Mouse (Mus musculus): ENCODE results near the gene Auh. TPM values are rescaled to one million over a fixed set of nuclear protein-coding genes. Genes with fewer than 3 reads are reported as not detected.

Gene Auh
- polyA plus RNA-seq, 1 experiment from 2014 or later = 45.0 TPM

DNA sequence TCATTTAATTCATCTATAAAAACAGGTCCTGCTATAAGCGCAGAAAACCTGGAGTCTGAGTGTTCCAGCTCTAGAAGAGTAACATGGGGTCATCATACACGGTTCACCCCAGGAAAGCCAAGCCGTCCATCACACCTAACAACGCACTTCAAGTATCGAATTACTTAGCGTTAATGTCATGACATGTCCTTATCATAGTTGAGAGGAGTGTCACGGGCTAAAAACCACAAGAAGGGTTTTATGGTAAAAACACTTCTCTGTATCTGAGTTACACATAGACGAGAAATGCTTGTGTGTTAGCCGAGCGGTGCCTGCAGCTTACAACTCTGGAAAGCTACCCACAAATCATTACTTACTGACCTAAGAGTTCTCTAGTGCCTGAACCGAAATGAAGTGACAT, 55.6 kb downstream of the Auh start:
- Histone ChIP-seq H3K4me1 (replicated peaks; ENCODE audit: control insufficient read depth, insufficient read depth, low read length) (no peaks in the 10 kb centered on the region), H3K36me3 (ENCODE audit: control insufficient read depth, insufficient read depth) (peaks cover 4% of the 10 kb centered on the region; the same call in 1 of the 2 replicates), H3K27me3 (replicated peaks; ENCODE audit: control insufficient read depth, insufficient read depth, low read length) (no peaks in the 10 kb centered on the region), H3K27ac (ENCODE audit: low read depth, low read length) (no peak overlapping the region), H3K9ac (ENCODE audit: low read depth, low read length) (no peak overlapping the region), H3K4me3 (ENCODE audit: low read depth, low read length) (no peak overlapping the region), H3K4me2 (replicated peaks; ENCODE audit: low read depth) (no peak overlapping the region), H3K9me3 (ENCODE audit: control insufficient read depth) (no peaks in the 10 kb centered on the region)
- ATAC-seq = no peak
- WGBS = 77% methylated on average over 11 of the region's 11 CpGs
- no peak for TF ChIP-seq CTCF (IDR thresholded peaks at IDR 0.05; ENCODE audit: low read depth)

DNA sequence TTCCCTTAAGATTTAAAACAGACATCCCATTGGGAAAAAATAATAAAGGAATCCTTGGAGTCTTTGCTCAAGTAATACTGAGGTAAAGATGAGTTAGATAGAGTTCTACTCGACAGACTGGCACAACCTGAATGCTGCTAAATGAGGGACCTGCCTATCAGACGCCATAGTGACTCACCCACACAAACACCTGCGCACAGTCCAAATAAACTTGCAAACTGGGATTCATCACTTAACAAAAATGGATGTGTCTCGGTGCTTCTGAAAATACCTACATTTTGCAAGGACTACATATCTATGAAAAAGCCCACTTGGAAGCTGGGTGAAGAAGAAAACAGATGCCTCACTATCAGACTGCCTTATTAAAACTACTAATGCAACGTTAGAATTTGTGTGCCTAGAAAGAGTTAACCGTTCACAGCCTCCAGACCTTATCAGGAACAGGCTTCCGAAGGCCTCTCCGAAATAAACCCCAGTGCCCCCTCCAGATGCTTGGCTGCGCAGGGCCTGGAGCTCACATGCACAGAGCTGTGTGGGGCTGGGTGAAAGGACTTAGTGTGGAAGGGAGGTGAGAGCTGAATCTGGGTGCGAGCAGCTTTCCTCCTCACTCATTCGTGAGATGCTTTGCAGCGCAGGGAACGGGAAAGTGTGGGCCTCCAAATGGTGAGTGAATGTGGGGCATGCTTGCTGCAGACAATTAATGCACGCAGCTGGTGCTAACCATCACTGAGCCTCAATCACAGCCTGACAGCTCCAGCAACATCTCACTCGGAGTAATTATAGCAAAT, 63.3 kb downstream of the Auh start:
- H3K9me3 ChIP-seq (ENCODE audit: control insufficient read depth) = no peaks in the 10 kb centered on the region
- H3K4me2 ChIP-seq (replicated peaks; ENCODE audit: low read depth) = no peak overlapping the region
- H3K4me1 ChIP-seq (replicated peaks; ENCODE audit: control insufficient read depth, insufficient read depth, low read length) = no peaks in the 10 kb centered on the region
- no peak overlapping the region for H3K27ac ChIP-seq (ENCODE audit: low read depth, low read length)
- H3K9ac ChIP-seq (ENCODE audit: low read depth, low read length) = no peak overlapping the region
- H3K4me3 ChIP-seq (ENCODE audit: low read depth, low read length) = no peak overlapping the region
- WGBS = 50% methylated on average over 15 of the region's 15 CpGs
- no peaks in the 10 kb centered on the region; the same call in 1 of the 2 replicates for H3K36me3 ChIP-seq (ENCODE audit: control insufficient read depth, insufficient read depth)
- no peak for ATAC-seq
- H3K27me3 ChIP-seq (replicated peaks; ENCODE audit: control insufficient read depth, insufficient read depth, low read length) = no peaks in the 10 kb centered on the region
- TF ChIP-seq CTCF (IDR thresholded peaks at IDR 0.05; ENCODE audit: low read depth) = no peak

DNA sequence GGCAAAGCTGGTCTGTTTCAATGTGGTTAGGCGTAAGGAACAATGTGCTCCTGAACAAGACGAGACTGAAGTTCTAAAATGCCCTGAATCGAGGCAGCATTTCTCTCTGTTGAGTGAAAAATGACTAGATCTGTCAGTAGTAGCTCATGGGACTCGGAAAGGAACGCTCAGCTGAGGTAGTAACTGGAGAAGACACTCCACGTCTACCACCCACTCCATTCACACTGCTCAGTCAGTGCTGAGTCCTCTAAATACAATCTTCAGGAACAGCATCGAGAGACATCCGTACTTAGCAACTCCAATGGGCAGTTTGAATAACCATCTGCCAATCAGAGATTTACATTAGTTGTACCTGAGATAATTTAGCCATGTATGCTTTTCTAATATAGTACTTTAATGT, 66.0 kb downstream of the Auh start:
- Histone ChIP-seq H3K27me3 (replicated peaks; ENCODE audit: control insufficient read depth, insufficient read depth, low read length) (no peaks in the 10 kb centered on the region), H3K36me3 (ENCODE audit: control insufficient read depth, insufficient read depth) (no peaks in the 10 kb centered on the region), H3K27ac (ENCODE audit: low read depth, low read length) (no peak overlapping the region), H3K4me2 (replicated peaks; ENCODE audit: low read depth) (no peak overlapping the region), H3K4me3 (ENCODE audit: low read depth, low read length) (no peak overlapping the region), H3K9ac (ENCODE audit: low read depth, low read length) (no peak overlapping the region), H3K4me1 (replicated peaks; ENCODE audit: control insufficient read depth, insufficient read depth, low read length) (no peaks in the 10 kb centered on the region), H3K9me3 (ENCODE audit: control insufficient read depth) (no peaks in the 10 kb centered on the region)
- no peak for ATAC-seq
- 92% methylated on average over 8 of the region's 8 CpGs for WGBS
- TF ChIP-seq CTCF (IDR thresholded peaks at IDR 0.05; ENCODE audit: low read depth) = no peak

GRCm38 (mm10) chr13:52860006-52860685, 69.3 kb downstream of the Auh start:
- Histone ChIP-seq H3K4me3 (ENCODE audit: low read depth, low read length) (no peak overlapping the region), H3K36me3 (ENCODE audit: control insufficient read depth, insufficient read depth) (no peaks in the 10 kb centered on the region), H3K9me3 (ENCODE audit: control insufficient read depth) (no peaks in the 10 kb centered on the region), H3K4me1 (replicated peaks; ENCODE audit: control insufficient read depth, insufficient read depth, low read length) (no peaks in the 10 kb centered on the region), H3K9ac (ENCODE audit: low read depth, low read length) (no peak overlapping the region), H3K27me3 (replicated peaks; ENCODE audit: control insufficient read depth, insufficient read depth, low read length) (no peaks in the 10 kb centered on the region), H3K27ac (ENCODE audit: low read depth, low read length) (no peak overlapping the region), H3K4me2 (replicated peaks; ENCODE audit: low read depth) (no peak overlapping the region)
- ATAC-seq = no peak
- WGBS = 77% methylated on average over 22 of the region's 22 CpGs
- TF ChIP-seq CTCF (IDR thresholded peaks at IDR 0.05; ENCODE audit: low read depth) = no peak

- no peak for ATAC-seq
- 76% methylated on average over 16 of the region's 16 CpGs for WGBS
- Histone ChIP-seq H3K4me1 (replicated peaks; ENCODE audit: control insufficient read depth, insufficient read depth, low read length) (no peaks in the 10 kb centered on the region), H3K27ac (ENCODE audit: low read depth, low read length) (no peak overlapping the region), H3K4me2 (replicated peaks; ENCODE audit: low read depth) (no peak overlapping the region), H3K27me3 (replicated peaks; ENCODE audit: control insufficient read depth, insufficient read depth, low read length) (no peaks in the 10 kb centered on the region), H3K9me3 (ENCODE audit: control insufficient read depth) (no peaks in the 10 kb centered on the region), H3K9ac (ENCODE audit: low read depth, low read length) (no peak overlapping the region), H3K4me3 (ENCODE audit: low read depth, low read length) (no peak overlapping the region), H3K36me3 (ENCODE audit: control insufficient read depth, insufficient read depth) (no peaks in the 10 kb centered on the region)
- no peak for TF ChIP-seq CTCF (IDR thresholded peaks at IDR 0.05; ENCODE audit: low read depth)
Observed at GRCm38 (mm10) chr13:52859065-52859820, 70.2 kb downstream of the Auh start.

DNA sequence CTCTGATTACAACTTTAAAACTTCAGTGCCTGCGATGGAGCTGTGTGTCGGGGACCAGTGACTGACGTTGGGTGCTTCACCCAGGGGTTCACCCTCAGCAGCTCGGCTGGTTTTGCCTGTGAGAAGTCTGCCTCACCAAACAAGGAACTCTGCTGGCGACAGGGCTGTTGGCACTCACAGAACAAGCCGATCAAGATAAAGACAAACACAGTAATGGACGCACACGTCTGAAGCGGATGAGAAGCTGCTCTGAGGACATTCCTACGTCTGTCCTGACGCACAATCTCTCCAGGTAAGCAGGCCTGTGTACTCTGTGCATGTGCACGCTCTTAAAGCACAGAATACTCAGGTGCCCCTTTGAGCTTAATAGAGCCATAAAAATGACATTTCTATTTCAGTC, 71.1 kb downstream of the Auh start:
- H3K4me3 ChIP-seq (ENCODE audit: low read depth, low read length) = no peak overlapping the region
- H3K4me2 ChIP-seq (replicated peaks; ENCODE audit: low read depth) = no peak overlapping the region
- no peak overlapping the region for H3K9ac ChIP-seq (ENCODE audit: low read depth, low read length)
- no peak for ATAC-seq
- H3K9me3 ChIP-seq (ENCODE audit: control insufficient read depth) = no peaks in the 10 kb centered on the region
- H3K27ac ChIP-seq (ENCODE audit: low read depth, low read length) = no peak overlapping the region
- no peaks in the 10 kb centered on the region for H3K4me1 ChIP-seq (replicated peaks; ENCODE audit: control insufficient read depth, insufficient read depth, low read length)
- no peak for TF ChIP-seq CTCF (IDR thresholded peaks at IDR 0.05; ENCODE audit: low read depth)
- 64% methylated on average over 12 of the region's 12 CpGs for WGBS
- H3K27me3 ChIP-seq (replicated peaks; ENCODE audit: control insufficient read depth, insufficient read depth, low read length) = no peaks in the 10 kb centered on the region
- no peaks in the 10 kb centered on the region for H3K36me3 ChIP-seq (ENCODE audit: control insufficient read depth, insufficient read depth)
